Mouse (Mus musculus) C2C12 (cell line): Measurements from ENCODE around the gene Ddx52. TPM values are rescaled to one million over a fixed set of nuclear protein-coding genes. Genes with fewer than 3 reads are reported as not detected.

Experiments used
- H3K27me3 ChIP-seq: one replicate; pipeline ENCODE4 v1.6.1; 2011; ENCODE audit not compliant: control insufficient read depth, insufficient read depth, insufficient read length
- H3K36me3 ChIP-seq: one replicate; pipeline ENCODE4 v1.6.1; 2011; ENCODE audit not compliant: control insufficient read depth, insufficient read depth
- H3K4me3 ChIP-seq: one replicate; pipeline ENCODE4 v1.5.1; 2011; ENCODE audit warnings: mild to moderate bottlenecking, control low read depth; ENCODE audit not compliant: poor library complexity, insufficient read depth, severe bottlenecking
- H3K79me2 ChIP-seq: one replicate; pipeline ENCODE4 v1.6.1; 2011; ENCODE audit not compliant: control insufficient read depth, insufficient read depth
- H3K79me3 ChIP-seq: one replicate; pipeline ENCODE4 v1.6.1; 2011; ENCODE audit warnings: low read depth, control low read depth
- H3ac ChIP-seq: one replicate; pipeline ENCODE3; 2011; ENCODE audit warnings: low read depth; ENCODE audit not compliant: control insufficient read depth, insufficient read length
- CEBPB ChIP-seq: IDR thresholded peaks from one replicate; pipeline ENCODE4 v1.6.1; 2011; ENCODE audit warnings: low read depth, mild to moderate bottlenecking, control low read depth, moderate library complexity
- CTCF ChIP-seq: IDR thresholded peaks from one replicate; pipeline ENCODE4 v1.5.1; 2011; ENCODE audit not compliant: control insufficient read depth, insufficient read depth, insufficient read length
- FOSL1 ChIP-seq: IDR thresholded peaks from one replicate; pipeline ENCODE4 v1.8.0; 2011; ENCODE audit warnings: mild to moderate bottlenecking, low read length; ENCODE audit not compliant: poor library complexity, insufficient read depth, severe bottlenecking
- MAX ChIP-seq: IDR thresholded peaks from one replicate; pipeline ENCODE4 v1.6.1; 2011; ENCODE audit warnings: mild to moderate bottlenecking, control low read depth
- MYOD1 ChIP-seq: IDR thresholded peaks from one replicate; pipeline ENCODE4 v1.6.1; 2011; ENCODE audit warnings: low read depth; ENCODE audit not compliant: control insufficient read depth, insufficient read length
- MYOG ChIP-seq: IDR thresholded peaks from one replicate; pipeline ENCODE4 v1.6.1; 2011; ENCODE audit not compliant: control insufficient read depth, insufficient read length; ENCODE audit errors: extremely low read depth
- USF1 ChIP-seq: IDR thresholded peaks from one replicate; pipeline ENCODE4 v1.6.1; 2011; ENCODE audit warnings: low read depth, mild to moderate bottlenecking, control low read depth, moderate library complexity
- polyA plus RNA-seq: library from polyadenylated mRNA; unstranded; fragments of >200 nt; fragmentation: generic; extraction: Trizol; gene quantifications from one replicate; pipeline ENCODE4 v1.2.1, GENCODE M21; 2012; ENCODE audit warnings: missing spikeins

Gene Ddx52
- polyA plus RNA-seq, 1 experiment = 12.0 TPM

DNA sequence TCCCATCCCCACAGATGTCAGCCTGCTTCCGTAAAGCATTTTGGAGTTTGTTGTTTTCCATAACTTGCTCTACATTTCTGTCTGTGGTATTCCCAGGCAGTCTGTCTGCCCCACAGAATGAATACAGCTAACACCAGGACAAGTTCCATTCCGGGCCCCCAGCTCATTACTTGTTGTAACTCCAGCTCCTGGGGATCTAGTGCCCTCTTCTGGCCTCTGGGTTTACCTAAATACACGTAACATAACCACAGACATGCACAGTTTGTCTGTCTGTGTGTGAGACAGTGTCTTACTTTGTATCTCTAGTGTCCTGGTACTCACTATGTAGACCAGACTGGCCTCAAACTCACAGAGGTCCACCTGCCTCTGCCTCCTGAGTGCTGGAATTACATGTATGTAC is 59.4 kb downstream of the Ddx52 start:
- Histone ChIP-seq H3K36me3 (peaks cover 3% of the 10 kb centered on the region), H3K79me3 (no peaks in the 10 kb centered on the region), H3K27me3 (no peaks in the 10 kb centered on the region), H3ac (no peak overlapping the region), H3K79me2 (no peaks in the 10 kb centered on the region), H3K4me3 (no peak overlapping the region)
- TF ChIP-seq CTCF = no peak
- TF ChIP-seq MYOG = no peak
- no peak for TF ChIP-seq MAX
- no peak for TF ChIP-seq USF1
- TF ChIP-seq FOSL1 = no peak
- TF ChIP-seq MYOD1 = no peak

DNA sequence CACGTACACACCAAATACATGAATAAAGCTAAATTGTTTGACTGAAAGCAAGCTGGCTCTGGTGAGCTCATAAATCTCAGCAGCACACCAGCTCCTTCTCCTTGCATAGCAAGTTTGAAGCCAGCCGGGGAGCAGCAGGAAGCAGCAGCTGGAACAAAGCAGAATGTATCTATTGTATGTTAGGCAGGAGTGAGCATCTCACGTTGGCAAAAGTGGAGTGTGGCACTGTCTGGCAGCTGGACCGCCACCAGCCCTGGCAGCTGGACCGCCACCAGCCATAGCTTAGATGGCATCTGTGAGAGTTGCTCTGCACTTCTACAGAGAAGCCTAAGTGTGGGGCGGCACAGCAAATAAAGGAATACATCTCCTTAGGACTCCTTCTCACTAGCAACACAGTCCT is 62.1 kb downstream of the Ddx52 start:
- no peak overlapping the region for H3ac ChIP-seq
- H3K36me3 ChIP-seq = peaks cover 11% of the 10 kb centered on the region
- no peaks in the 10 kb centered on the region for H3K79me3 ChIP-seq
- no peaks in the 10 kb centered on the region for H3K27me3 ChIP-seq
- H3K4me3 ChIP-seq = no peak overlapping the region
- no peak for TF ChIP-seq FOSL1
- no peaks in the 10 kb centered on the region for H3K79me2 ChIP-seq

GRCm38 (mm10) chr11:84009001-84009400 is 67.1 kb downstream of the Ddx52 start:
- H3K4me3 ChIP-seq = no peak overlapping the region
- no peaks in the 10 kb centered on the region for H3K79me3 ChIP-seq
- H3K27me3 ChIP-seq = no peaks in the 10 kb centered on the region
- H3K36me3 ChIP-seq = peaks cover 15% of the 10 kb centered on the region
- no peaks in the 10 kb centered on the region for H3K79me2 ChIP-seq
- H3ac ChIP-seq = no peak overlapping the region
- no peak for TF ChIP-seq CTCF
- no peak for TF ChIP-seq MYOD1
- TF ChIP-seq MAX = no peak
- TF ChIP-seq USF1 = no peak
- TF ChIP-seq FOSL1 = no peak
- no peak for TF ChIP-seq MYOG
- TF ChIP-seq CEBPB = no peak

- no peak for TF ChIP-seq CTCF
- TF ChIP-seq MYOG = no peak
- no peak for TF ChIP-seq CEBPB
- no peak for TF ChIP-seq MYOD1
- TF ChIP-seq FOSL1 = no peak
- no peak for TF ChIP-seq USF1
- TF ChIP-seq MAX = no peak
- Histone ChIP-seq H3K79me3 (no peaks in the 10 kb centered on the region), H3K79me2 (no peaks in the 10 kb centered on the region), H3K27me3 (no peaks in the 10 kb centered on the region), H3ac (no peak overlapping the region), H3K4me3 (no peak overlapping the region), H3K36me3 (peaks cover 15% of the 10 kb centered on the region)
Observed at GRCm38 (mm10) chr11:84010411-84010810, 68.5 kb downstream of the Ddx52 start.

DNA sequence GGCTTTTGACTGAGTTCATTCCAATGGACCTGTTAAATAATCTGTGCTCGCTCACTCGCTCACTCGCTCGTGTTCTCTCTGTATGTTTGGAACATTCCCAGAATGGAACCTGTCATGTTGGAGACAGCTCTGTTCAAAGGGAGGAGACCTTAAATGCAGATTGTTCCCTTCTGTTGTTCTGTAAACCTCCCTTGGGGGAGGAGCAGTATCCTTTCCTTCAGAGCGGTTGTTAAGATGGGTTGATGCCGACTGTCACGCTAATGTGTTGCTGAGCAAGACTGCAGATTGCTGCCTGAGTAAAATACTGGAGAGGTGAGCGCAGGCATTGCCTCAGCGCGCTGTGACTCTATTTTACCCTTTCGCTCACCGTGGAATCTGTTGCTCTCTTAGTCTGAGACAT is 69.2 kb downstream of the Ddx52 start:
- Histone ChIP-seq H3K79me2 (no peaks in the 10 kb centered on the region), H3K27me3 (no peaks in the 10 kb centered on the region), H3K79me3 (no peaks in the 10 kb centered on the region), H3ac (no peak overlapping the region), H3K4me3 (no peak overlapping the region), H3K36me3 (peaks cover 15% of the 10 kb centered on the region)
- TF ChIP-seq USF1 = no peak
- TF ChIP-seq CEBPB = no peak
- TF ChIP-seq CTCF = no peak
- no peak for TF ChIP-seq MYOD1
- no peak for TF ChIP-seq MYOG
- TF ChIP-seq MAX = no peak
- TF ChIP-seq FOSL1 = no peak

GRCm38 (mm10) chr11:84011576-84011975 is 69.7 kb downstream of the Ddx52 start:
- H3K27me3 ChIP-seq = no peaks in the 10 kb centered on the region
- no peak overlapping the region for H3K4me3 ChIP-seq
- no peaks in the 10 kb centered on the region for H3K79me3 ChIP-seq
- no peaks in the 10 kb centered on the region for H3K79me2 ChIP-seq
- H3ac ChIP-seq = no peak overlapping the region
- peaks cover 15% of the 10 kb centered on the region for H3K36me3 ChIP-seq
- TF ChIP-seq MYOG (no peak), FOSL1 (no peak), CEBPB (no peak), CTCF (no peak), USF1 (no peak)

Other genes with a start within 250 kb of the Ddx52 start
- gene Wfdc17, start 238.1 kb upstream of the Ddx52 start, polyA plus RNA-seq = not detected
- not detected for gene Wfdc18, start 233.0 kb upstream of the Ddx52 start, polyA plus RNA-seq
- gene Wfdc21, start 195.1 kb upstream of the Ddx52 start, polyA plus RNA-seq = not detected
- gene Heatr6, start 188.4 kb upstream of the Ddx52 start, polyA plus RNA-seq = 10.2 TPM
- gene Hnf1b, start 92.0 kb upstream of the Ddx52 start, polyA plus RNA-seq = not detected
- 4.8 TPM for gene Synrg, start 22.4 kb downstream of the Ddx52 start, polyA plus RNA-seq
- gene Dusp14, start 127.2 kb downstream of the Ddx52 start, polyA plus RNA-seq = 25.4 TPM
- 10.2 TPM for gene Tada2a, start 187.5 kb downstream of the Ddx52 start, polyA plus RNA-seq
- gene Acaca, start 187.6 kb downstream of the Ddx52 start, polyA plus RNA-seq = 29.9 TPM
- not detected for gene Gm11437, start 225.4 kb downstream of the Ddx52 start, polyA plus RNA-seq